Mouse (Mus musculus) heart, postnatal 14 days (tissue): ENCODE measurements at regions not wholly inside any gene's neighbourhood (a gene's known extent, or its start where the extent isn't known, plus 50 kb on each side); places are given as distances from the start of the nearest gene placed in this dataset.
"Not testable (repeated sequence)": the region's sequence is repeated elsewhere in the genome, so short reads cannot be mapped to it uniquely, and the experiment has no call there.

Experiments used
- DNase-seq, 2 experiments: peaks; one replicate each; pipeline ENCODE4 v3.0.0; 2021 to 2022
- intact Hi-C: fragments of 180-260 bp; cut with DNase I; formaldehyde crosslinking; loops from one replicate; pipeline ENCODE4 v1.15.1; 2025

- intact Hi-C loops, result no loop called here
- no peak for DNase-seq
Measured at GRCm38 (mm10) chr4:18620361-18620760, 984.9 kb upstream of the Gm12353 start.

GRCm38 (mm10) chr4:18639035-18639434 is 966.2 kb upstream of the Gm12353 start:
- no peak for DNase-seq

DNA sequence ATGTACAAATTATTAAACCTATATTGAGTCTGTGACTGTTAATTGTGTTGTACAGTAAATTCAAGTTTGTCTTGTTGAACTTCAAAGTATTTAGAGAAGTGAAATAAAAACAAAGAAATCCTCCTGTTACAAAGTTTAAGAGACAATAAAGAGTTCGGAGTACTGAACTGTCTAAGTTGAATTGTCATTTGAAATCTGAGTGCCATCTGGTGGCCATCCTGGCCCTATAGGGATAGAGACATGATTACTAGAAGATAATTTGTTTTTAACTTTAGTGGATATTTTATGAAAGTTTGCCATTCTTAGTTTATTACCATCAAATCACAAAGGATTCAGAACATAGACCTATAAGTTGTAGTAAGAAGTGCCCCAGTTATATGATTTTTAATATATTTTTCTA is 956.1 kb upstream of the Gm12353 start:
- intact Hi-C loops, result no loop called here
- DNase-seq, result peak in 1 of 2 experiments; percentile 13

More at GRCm38 (mm10) chr4:18639035-18639434, 966.2 kb upstream of the Gm12353 start:
- intact Hi-C loops, result no loop called here

GRCm38 (mm10) chr4:18685891-18686544 is 919.2 kb upstream of the Gm12353 start:
- DNase-seq, result no peak
- intact Hi-C loops, result no loop called here

GRCm38 (mm10) chr4:18694076-18694475 is 911.2 kb upstream of the Gm12353 start:
- no peak for DNase-seq
- intact Hi-C loops, result no loop called here

DNA sequence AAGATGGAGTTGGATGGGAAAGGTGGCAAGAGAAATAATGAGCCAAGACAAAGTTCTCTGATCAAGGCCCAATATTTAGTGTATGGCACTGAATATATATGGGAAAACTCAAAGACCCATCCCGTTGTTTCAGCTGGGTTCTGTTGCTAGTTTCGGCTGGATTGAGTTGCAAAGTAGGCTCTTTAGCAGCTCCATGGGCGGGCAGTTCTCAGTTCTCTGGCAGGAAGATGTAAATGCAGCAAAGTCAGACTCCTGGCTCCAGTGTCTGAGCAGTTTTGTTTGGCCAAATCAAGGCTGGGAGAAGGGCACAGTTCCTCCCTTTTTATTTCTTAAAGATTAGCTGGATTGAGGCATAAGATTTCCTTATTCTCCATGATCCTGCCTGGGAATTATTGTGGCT is 909.0 kb upstream of the Gm12353 start:
- DNase-seq, result no peak
- intact Hi-C loops, result no loop called here

- intact Hi-C loops, result no loop called here
- no peak for DNase-seq
Measured at GRCm38 (mm10) chr4:18744241-18744640, 861.0 kb upstream of the Gm12353 start.

GRCm38 (mm10) chr4:18788398-18788797 is 816.9 kb upstream of the Gm12353 start:
- no peak for DNase-seq
- intact Hi-C loops, result no loop called here

GRCm38 (mm10) chr4:18795740-18796394 is 809.4 kb upstream of the Gm12353 start:
- peak in 1 of 2 experiments; percentile 7 for DNase-seq
- intact Hi-C loops, result no loop called here

DNA sequence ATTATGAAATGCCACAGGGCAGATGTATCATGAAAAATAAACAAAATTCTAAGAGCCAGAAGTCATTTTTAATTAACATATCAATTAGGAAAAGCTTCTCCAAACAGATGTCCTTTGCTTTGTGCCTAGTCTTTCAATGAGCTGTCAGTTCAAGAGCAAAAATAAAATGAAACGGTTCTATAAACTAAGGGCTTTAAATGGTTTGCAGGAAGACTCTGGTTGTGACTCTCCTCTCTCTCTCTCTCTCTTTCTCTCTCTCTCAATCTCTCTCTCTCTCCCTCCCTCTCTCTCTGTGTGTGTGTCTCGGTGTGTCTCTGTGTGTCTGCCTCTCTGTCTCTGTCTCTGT is 808.9 kb upstream of the Gm12353 start:
- intact Hi-C loops, result no loop called here
- no peak for DNase-seq

DNA sequence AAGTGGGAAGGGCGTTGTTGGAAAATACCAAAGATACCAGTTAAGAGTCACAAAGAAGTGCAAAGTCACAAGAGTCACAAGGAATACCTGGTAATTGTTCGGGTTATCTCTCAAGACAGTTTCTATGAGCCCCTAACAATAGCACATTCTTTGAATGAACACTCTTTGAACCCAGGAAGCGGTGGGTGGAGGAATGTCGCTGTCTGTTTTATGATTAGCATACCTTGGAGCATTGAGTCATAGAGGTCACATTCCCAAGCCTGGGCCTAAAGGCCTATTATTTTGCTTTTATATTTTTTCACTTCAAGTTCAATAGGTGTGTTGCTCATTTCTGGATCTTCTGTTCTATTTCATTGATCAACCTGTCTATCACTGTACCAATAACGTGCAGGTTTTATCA is 802.1 kb upstream of the Gm12353 start:
- DNase-seq, result not testable (repeated sequence)

More for the DNA sequence above, 802.1 kb upstream of the Gm12353 start:
- intact Hi-C loops, result not testable (repeated sequence)
